Mouse (Mus musculus) cerebellum, adult 2 months (tissue): ENCODE measurements around the gene Vamp3.

Experiments
- CTCF ChIP-seq: fragments of 200-500 bp; IDR thresholded peaks from 2 replicates; pipeline ENCODE4 v1.5.1; 2011; ENCODE audit warnings: low read depth, mild to moderate bottlenecking, control low read depth, low read length, moderate library complexity, borderline replicate concordance; ENCODE audit not compliant: insufficient read depth
- POLR2A ChIP-seq: fragments of 200-500 bp; IDR thresholded peaks from 2 replicates; pipeline ENCODE4 v1.6.1; 2011; ENCODE audit warnings: low read length, control low read depth, borderline replicate concordance; ENCODE audit not compliant: insufficient read depth

GRCm38 (mm10) chr4:151005656-151006318, 52.0 kb downstream of the Vamp3 start:
- TF ChIP-seq CTCF (no peak), POLR2A (no peak)
